Mouse (Mus musculus): ENCODE data around the gene Aff3. TPM values are rescaled to one million over a fixed set of nuclear protein-coding genes. Genes with fewer than 3 reads are reported as not detected.

Gene Aff3
- total and polyA plus RNA-seq, 2 experiments from 2014 or later, result 1.1 to 1.9 TPM

DNA sequence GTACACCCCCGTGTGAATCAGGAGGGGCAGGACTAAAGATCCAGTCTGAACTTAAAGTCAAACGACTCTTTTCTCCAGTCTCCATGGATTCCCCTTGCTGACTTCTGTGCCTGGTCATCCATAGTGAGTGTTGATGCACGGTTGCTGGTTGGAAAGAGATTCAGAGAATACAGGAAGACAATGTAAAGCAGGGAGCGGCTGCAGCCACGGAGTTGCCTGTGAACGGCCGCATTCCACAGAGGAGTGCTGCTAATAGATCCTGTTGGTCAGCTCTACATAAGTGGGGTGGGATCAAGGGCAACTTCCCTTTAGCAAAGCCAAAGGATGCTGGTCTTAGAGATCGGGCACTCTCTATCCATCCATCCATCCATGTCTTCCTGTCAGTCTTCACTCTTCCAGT, 410.3 kb downstream of the Aff3 start:
- no peak overlapping the region for H3K4me3 ChIP-seq (ENCODE audit: low read depth, low read length)
- no peaks in the 10 kb centered on the region for H3K36me3 ChIP-seq (replicated peaks; ENCODE audit: control insufficient read depth, insufficient read depth, low read length)
- no peak overlapping the region for H3K9ac ChIP-seq (replicated peaks; ENCODE audit: low read depth, low read length)
- TF ChIP-seq CTCF (IDR thresholded peaks at IDR 0.05; ENCODE audit: low read depth) (no peak), EP300 (IDR thresholded peaks at IDR 0.05; ENCODE audit: low read depth) (no peak)
- DNase-seq (ENCODE audit: low spot score) (no peak), ATAC-seq (ENCODE audit: insufficient read depth, low read depth) (no peak)
- 56% methylated on average over 8 of the region's 8 CpGs for WGBS
- H3K27ac ChIP-seq (ENCODE audit: low read depth), result no peak overlapping the region
- no peaks in the 10 kb centered on the region for H3K27me3 ChIP-seq (ENCODE audit: control insufficient read depth, insufficient read depth, low read length)
- no peaks in the 10 kb centered on the region for H3K9me3 ChIP-seq (replicated peaks; ENCODE audit: control insufficient read depth, low read length)
- no peaks in the 10 kb centered on the region for H3K4me1 ChIP-seq (ENCODE audit: control insufficient read depth, insufficient read depth)
- no peak overlapping the region for H3K4me2 ChIP-seq (ENCODE audit: low read depth, low read length)

DNA sequence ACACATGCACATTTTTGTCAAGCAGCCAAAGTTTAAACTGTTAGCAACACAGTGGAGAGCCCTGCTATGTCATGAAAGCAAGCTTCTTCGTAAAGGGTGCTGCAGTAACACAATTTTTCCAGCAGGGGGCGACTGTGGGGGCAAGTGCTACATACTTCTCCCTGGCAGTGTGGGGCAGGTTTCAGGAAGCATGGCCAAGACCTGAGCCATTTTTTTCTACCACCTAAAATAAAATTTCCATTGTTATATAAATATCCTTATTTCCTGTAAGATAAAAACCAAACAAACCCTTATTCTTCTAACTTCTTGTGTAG, 412.0 kb downstream of the Aff3 start:
- no peak for DNase-seq (ENCODE audit: low spot score)

GRCm38 (mm10) chr1:38252031-38252765, 412.6 kb downstream of the Aff3 start:
- Histone ChIP-seq H3K27ac (ENCODE audit: low read depth) (no peak overlapping the region), H3K9ac (replicated peaks; ENCODE audit: low read depth, low read length) (no peak overlapping the region), H3K36me3 (replicated peaks; ENCODE audit: control insufficient read depth, insufficient read depth, low read length) (no peaks in the 10 kb centered on the region), H3K4me2 (ENCODE audit: low read depth, low read length) (no peak overlapping the region), H3K4me3 (ENCODE audit: low read depth, low read length) (no peak overlapping the region), H3K4me1 (ENCODE audit: control insufficient read depth, insufficient read depth) (no peaks in the 10 kb centered on the region), H3K27me3 (ENCODE audit: control insufficient read depth, insufficient read depth, low read length) (no peaks in the 10 kb centered on the region), H3K9me3 (replicated peaks; ENCODE audit: control insufficient read depth, low read length) (no peaks in the 10 kb centered on the region)
- no peak for ATAC-seq (ENCODE audit: insufficient read depth, low read depth)
- no peak for DNase-seq (ENCODE audit: low spot score)
- no peak for TF ChIP-seq EP300 (IDR thresholded peaks at IDR 0.05; ENCODE audit: low read depth)
- no peak for TF ChIP-seq CTCF (IDR thresholded peaks at IDR 0.05; ENCODE audit: low read depth)
- 87% methylated on average over 19 of the region's 19 CpGs for WGBS

More for the DNA sequence above, 412.0 kb downstream of the Aff3 start:
- Histone ChIP-seq H3K27ac (ENCODE audit: low read depth) (no peak overlapping the region), H3K4me3 (ENCODE audit: low read depth, low read length) (no peak overlapping the region), H3K9ac (replicated peaks; ENCODE audit: low read depth, low read length) (no peak overlapping the region), H3K36me3 (replicated peaks; ENCODE audit: control insufficient read depth, insufficient read depth, low read length) (no peaks in the 10 kb centered on the region), H3K9me3 (replicated peaks; ENCODE audit: control insufficient read depth, low read length) (no peaks in the 10 kb centered on the region), H3K4me1 (ENCODE audit: control insufficient read depth, insufficient read depth) (no peaks in the 10 kb centered on the region), H3K27me3 (ENCODE audit: control insufficient read depth, insufficient read depth, low read length) (no peaks in the 10 kb centered on the region), H3K4me2 (ENCODE audit: low read depth, low read length) (no peak overlapping the region)
- TF ChIP-seq EP300 (IDR thresholded peaks at IDR 0.05; ENCODE audit: low read depth) (no peak), CTCF (IDR thresholded peaks at IDR 0.05; ENCODE audit: low read depth) (peak; percentile 51)
- no peak for ATAC-seq (ENCODE audit: insufficient read depth, low read depth)
- WGBS, result 35% methylated on average over 2 of the region's 2 CpGs

- Histone ChIP-seq H3K4me1 (ENCODE audit: control insufficient read depth, insufficient read depth) (no peaks in the 10 kb centered on the region), H3K9ac (replicated peaks; ENCODE audit: low read depth, low read length) (no peak overlapping the region), H3K4me3 (ENCODE audit: low read depth, low read length) (no peak overlapping the region), H3K9me3 (replicated peaks; ENCODE audit: control insufficient read depth, low read length) (no peaks in the 10 kb centered on the region), H3K36me3 (replicated peaks; ENCODE audit: control insufficient read depth, insufficient read depth, low read length) (no peaks in the 10 kb centered on the region), H3K4me2 (ENCODE audit: low read depth, low read length) (no peak overlapping the region), H3K27ac (ENCODE audit: low read depth) (no peak overlapping the region), H3K27me3 (ENCODE audit: control insufficient read depth, insufficient read depth, low read length) (no peaks in the 10 kb centered on the region)
- DNase-seq (ENCODE audit: low spot score) (no peak), ATAC-seq (ENCODE audit: insufficient read depth, low read depth) (no peak)
- TF ChIP-seq EP300 (IDR thresholded peaks at IDR 0.05; ENCODE audit: low read depth), result no peak
- TF ChIP-seq CTCF (IDR thresholded peaks at IDR 0.05; ENCODE audit: low read depth), result no peak
- 88% methylated on average over 11 of the region's 11 CpGs for WGBS
Measured at GRCm38 (mm10) chr1:38251448-38251847, 413.3 kb downstream of the Aff3 start.

DNA sequence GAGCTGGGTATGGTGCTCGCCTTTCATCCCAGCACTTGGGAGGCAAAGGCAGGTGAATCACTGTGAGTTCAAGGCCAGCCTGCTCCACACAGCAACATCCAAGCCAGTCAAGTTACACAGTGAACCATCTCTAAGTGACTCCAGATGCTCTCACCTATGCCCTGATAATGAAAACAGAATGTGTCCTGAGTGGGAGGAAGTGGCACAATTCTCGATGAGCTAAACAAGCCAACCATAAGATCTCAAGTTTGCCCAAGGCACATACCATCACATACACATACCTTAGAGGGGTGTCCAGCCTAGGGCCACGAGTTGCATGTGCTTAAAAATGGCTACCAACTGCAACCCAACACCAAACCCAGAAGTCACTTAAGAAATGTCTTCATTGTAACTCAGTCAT, 414.5 kb downstream of the Aff3 start:
- no peaks in the 10 kb centered on the region for H3K9me3 ChIP-seq (replicated peaks; ENCODE audit: control insufficient read depth, low read length)
- DNase-seq (ENCODE audit: low spot score), result no peak
- ATAC-seq (ENCODE audit: insufficient read depth, low read depth), result no peak
- H3K4me3 ChIP-seq (ENCODE audit: low read depth, low read length), result no peak overlapping the region
- no peaks in the 10 kb centered on the region for H3K4me1 ChIP-seq (ENCODE audit: control insufficient read depth, insufficient read depth)
- H3K27me3 ChIP-seq (ENCODE audit: control insufficient read depth, insufficient read depth, low read length), result no peaks in the 10 kb centered on the region
- TF ChIP-seq EP300 (IDR thresholded peaks at IDR 0.05; ENCODE audit: low read depth) (no peak), CTCF (IDR thresholded peaks at IDR 0.05; ENCODE audit: low read depth) (no peak)
- H3K9ac ChIP-seq (replicated peaks; ENCODE audit: low read depth, low read length), result no peak overlapping the region
- 86% methylated on average over 3 of the region's 3 CpGs for WGBS
- no peaks in the 10 kb centered on the region for H3K36me3 ChIP-seq (replicated peaks; ENCODE audit: control insufficient read depth, insufficient read depth, low read length)
- no peak overlapping the region for H3K4me2 ChIP-seq (ENCODE audit: low read depth, low read length)
- H3K27ac ChIP-seq (ENCODE audit: low read depth), result no peak overlapping the region

- no peak overlapping the region for H3K4me3 ChIP-seq (ENCODE audit: low read depth, low read length)
- 81% methylated on average over 7 of the region's 7 CpGs for WGBS
- no peaks in the 10 kb centered on the region for H3K27me3 ChIP-seq (ENCODE audit: control insufficient read depth, insufficient read depth, low read length)
- ATAC-seq (ENCODE audit: insufficient read depth, low read depth), result no peak
- no peaks in the 10 kb centered on the region for H3K9me3 ChIP-seq (replicated peaks; ENCODE audit: control insufficient read depth, low read length)
- no peak overlapping the region for H3K4me2 ChIP-seq (ENCODE audit: low read depth, low read length)
- no peaks in the 10 kb centered on the region for H3K36me3 ChIP-seq (replicated peaks; ENCODE audit: control insufficient read depth, insufficient read depth, low read length)
- no peaks in the 10 kb centered on the region for H3K4me1 ChIP-seq (ENCODE audit: control insufficient read depth, insufficient read depth)
- DNase-seq (ENCODE audit: low spot score), result no peak
- no peak for TF ChIP-seq CTCF (IDR thresholded peaks at IDR 0.05; ENCODE audit: low read depth)
- TF ChIP-seq EP300 (IDR thresholded peaks at IDR 0.05; ENCODE audit: low read depth), result no peak
- H3K27ac ChIP-seq (ENCODE audit: low read depth), result no peak overlapping the region
- H3K9ac ChIP-seq (replicated peaks; ENCODE audit: low read depth, low read length), result no peak overlapping the region
Measured at GRCm38 (mm10) chr1:38249561-38249960, 415.2 kb downstream of the Aff3 start.

Data from heart, postnatal 0 days (tissue).